In genomic region chr15:27974637-27975036, GRCm38 (mm10) we compare ENCODE assay signal across 31 mouse cellular contexts. TPM values are rescaled to one million over a fixed set of nuclear protein-coding genes. Genes with fewer than 3 reads are reported as not detected.
DNase-seq lines count a peak whose midpoint lies in the region; ATAC-seq lines count a peak whose summit lies in the region.
"Had no signal": no experiment of that assay in that cellular context is flagged by ENCODE, and none has a peak within 500 bp of the region (broad histone marks: within the 10 kb centered on the region; RNA-seq: fewer than 3 reads in every experiment).

No protein-coding gene starts in this region.

- H3K4me2 ChIP-seq in forebrain, embryonic 15.5 days (replicated peaks), result no peak overlapping the region
- no peak overlapping the region for H3K4me2 ChIP-seq in forebrain, embryonic 12.5 days
- H3K4me2 ChIP-seq: embryonic facial prominence, embryonic 15.5 days; forebrain, embryonic 13.5 days; heart, embryonic 12.5 days; hindbrain, embryonic 14.5 days; kidney, embryonic 15.5 days; limb, embryonic 15.5 days; liver, embryonic 13.5 days; midbrain, embryonic 11.5 days; neural tube, embryonic 13.5 days had no signal

- no peak overlapping the region for H3K4me3 ChIP-seq in forebrain, embryonic 15.5 days
- H3K4me3 ChIP-seq in forebrain, embryonic 12.5 days (replicated peaks), result no peak overlapping the region
- H3K4me3 ChIP-seq: embryonic facial prominence, embryonic 10.5 days; embryonic facial prominence, embryonic 15.5 days; forebrain, embryonic 13.5 days; heart, adult 2 months; heart, embryonic 12.5 days; kidney, embryonic 15.5 days; limb, embryonic 10.5 days; limb, embryonic 15.5 days; liver, embryonic 13.5 days; neural tube, embryonic 13.5 days had no signal

- DNase-seq in spleen, postnatal 36 days (ENCODE audit: low spot score in 2 of 2), result peak; percentile 52
- DNase-seq in spleen, postnatal 10 days (ENCODE audit: low spot score in 2 of 2), result no peak
- no peak for DNase-seq in left cerebral cortex, adult 11 months (ENCODE audit: low spot score)
- no peak for DNase-seq in thymus, postnatal 14 days
- DNase-seq: adrenal gland, postnatal 25 days; cerebellum, adult 11-12 months; cerebellum, adult 9-11 months; gastrocnemius, postnatal 36 days; heart, adult 2 months; heart, postnatal 4 days; kidney, adult 11 months; kidney, postnatal 25 days; liver, embryonic 13.5 days; lung, adult 18-20 months; lung, postnatal 10 days; thymus, adult 2 months had no signal

- 78% methylated on average over 8 of the region's 8 CpGs for WGBS in forebrain, embryonic 15.5 days
- 91% methylated on average over 8 of the region's 8 CpGs for WGBS in forebrain, embryonic 12.5 days

- H3K9me3 ChIP-seq in forebrain, embryonic 15.5 days, result no peaks in the 10 kb centered on the region
- H3K9me3 ChIP-seq in forebrain, embryonic 12.5 days, result no peaks in the 10 kb centered on the region
- H3K9me3 ChIP-seq: embryonic facial prominence, embryonic 15.5 days; forebrain, embryonic 13.5 days; kidney, embryonic 15.5 days; limb, embryonic 10.5 days; limb, embryonic 15.5 days; liver, embryonic 13.5 days; neural tube, embryonic 13.5 days had no signal

- 0 out of 2 replicates have a peak overlapping the region, but pooled peaks have one; percentile 37 for H3K27ac ChIP-seq in forebrain, embryonic 15.5 days (replicated peaks)
- H3K27ac ChIP-seq in forebrain, embryonic 12.5 days, result no peak overlapping the region
- H3K27ac ChIP-seq: embryonic facial prominence, embryonic 10.5 days; embryonic facial prominence, embryonic 15.5 days; forebrain, embryonic 13.5 days; heart, adult 2 months; hindbrain, embryonic 14.5 days; kidney, embryonic 15.5 days; limb, embryonic 10.5 days; limb, embryonic 15.5 days; liver, embryonic 13.5 days; macrophage; neural tube, embryonic 13.5 days had no signal

- no peaks in the 10 kb centered on the region for H3K27me3 ChIP-seq in forebrain, embryonic 15.5 days
- H3K27me3 ChIP-seq in forebrain, embryonic 12.5 days, result no peaks in the 10 kb centered on the region
- H3K27me3 ChIP-seq: embryonic facial prominence, embryonic 15.5 days; forebrain, embryonic 13.5 days; heart, embryonic 12.5 days; kidney, embryonic 15.5 days; limb, embryonic 15.5 days; liver, embryonic 13.5 days; neural tube, embryonic 13.5 days had no signal

- H3K4me1 ChIP-seq in forebrain, embryonic 15.5 days, result peaks cover 9% of the 10 kb centered on the region; the same call in 1 of the 2 replicates
- peaks cover 10% of the 10 kb centered on the region; the same call in 1 of the 2 replicates for H3K4me1 ChIP-seq in forebrain, embryonic 12.5 days
- H3K4me1 ChIP-seq: limb, embryonic 10.5 days; liver, embryonic 13.5 days had no signal

- no peaks in the 10 kb centered on the region for H3K36me3 ChIP-seq in forebrain, embryonic 15.5 days
- H3K36me3 ChIP-seq in forebrain, embryonic 12.5 days (replicated peaks), result no peaks in the 10 kb centered on the region
- H3K36me3 ChIP-seq: embryonic facial prominence, embryonic 15.5 days; limb, embryonic 10.5 days; limb, embryonic 15.5 days; liver, embryonic 13.5 days; neural tube, embryonic 13.5 days had no signal

- ATAC-seq in forebrain, embryonic 15.5 days (replicated peaks), result no peak
- ATAC-seq in forebrain, embryonic 12.5 days (ENCODE audit: low FRiP score), result no peak
- peak; percentile 56; the same call in 1 of the 2 replicates for ATAC-seq in monocyte, adult 5-6 weeks (replicated peaks; ENCODE audit: insufficient number of reproducible peaks, low FRiP score, low TSS enrichment, poor library complexity, severe bottlenecking)
- ATAC-seq: forebrain, embryonic 13.5 days; inflammation-experienced regulatory T-cells, adult 6 months had no signal

- H3K9ac ChIP-seq in forebrain, embryonic 15.5 days (replicated peaks), result no peak overlapping the region
- H3K9ac ChIP-seq in forebrain, embryonic 12.5 days, result no peak overlapping the region
- H3K9ac ChIP-seq: embryonic facial prominence, embryonic 15.5 days; forebrain, embryonic 13.5 days; heart, embryonic 12.5 days; hindbrain, embryonic 14.5 days; kidney, embryonic 15.5 days; limb, embryonic 15.5 days; liver, embryonic 13.5 days; neural tube, embryonic 13.5 days had no signal

RNA-seq across cellular contexts. Expression of gene Trio, which starts 51.0 kb away (rescaled TPM):
- 43.8 and 44.7 TPM in 2 replicates for polyA plus RNA-seq in forebrain, embryonic 15.5 days (2015; fragmentation: Nextera tagmentation; extraction: Ambion mirVana)
- polyA plus RNA-seq in forebrain, embryonic 12.5 days (2016; fragmentation: Nextera tagmentation; extraction: Ambion mirVana), result 46.1 and 49.0 TPM in 2 replicates
- total RNA-seq in monocyte, adult 5-6 weeks (2017), result 27.7 to 49.9 TPM (median 33.9 TPM) in 3 replicates

Comparison
In these comparisons a context has a peak if more than half of its experiments do, and no peak if none do; other contexts are left out.
1. DNase-seq: peak in spleen, postnatal 36 days (2 of 2); none in spleen, postnatal 10 days (0 of 2), left cerebral cortex, adult 11 months (single experiment) and thymus, postnatal 14 days (single experiment).